Mouse (Mus musculus) midbrain, embryonic 12.5 days (tissue): Measurements from ENCODE around the gene Aanat. TPM values are rescaled to one million over a fixed set of nuclear protein-coding genes. Genes with fewer than 3 reads are reported as not detected.

Experiments used
- ATAC-seq: fragments of 200-750 bp; cut with Nextera tagmentation; 2 replicates; pipeline ENCODE4 v1.8.0; 2017; ENCODE audit warnings: low read depth, moderate TSS enrichment, moderate library complexity; ENCODE audit not compliant: low FRiP score
- H3K27ac ChIP-seq: fragments of 300-500 bp; sonication (generic); replicated peaks from 2 replicates; pipeline ENCODE4 v1.5.1; 2016; ENCODE audit warnings: mild to moderate bottlenecking
- H3K27me3 ChIP-seq: fragments of 300-500 bp; sonication (generic); 2 replicates; pipeline ENCODE4 v1.6.1; 2016; ENCODE audit warnings: mild to moderate bottlenecking
- H3K36me3 ChIP-seq: fragments of 300-500 bp; sonication (generic); 2 replicates; pipeline ENCODE4 v1.6.1; 2016
- H3K4me1 ChIP-seq: fragments of 300-500 bp; sonication (generic); 2 replicates; pipeline ENCODE4 v1.6.1; 2016
- H3K4me2 ChIP-seq: fragments of 300-500 bp; sonication (generic); replicated peaks from 2 replicates; pipeline ENCODE4 v1.6.1; 2016; ENCODE audit warnings: mild to moderate bottlenecking, moderate library complexity
- H3K4me3 ChIP-seq: fragments of 300-500 bp; sonication (generic); 2 replicates; pipeline ENCODE4 v1.5.1; 2016; ENCODE audit warnings: mild to moderate bottlenecking
- H3K9ac ChIP-seq: fragments of 300-500 bp; sonication (generic); replicated peaks from 2 replicates; pipeline ENCODE4 v1.6.1; 2016; ENCODE audit warnings: mild to moderate bottlenecking, moderate library complexity
- H3K9me3 ChIP-seq: fragments of 300-500 bp; sonication (generic); 2 replicates; pipeline ENCODE4 v1.6.1; 2016; ENCODE audit warnings: mild to moderate bottlenecking
- WGBS: fragments of 180-500 bp; shearing (Covaris S2); methylation state at CpG from one replicate; pipeline ENCODE4 v1.1.7; 2016; 5-methylcytosine and 5-hydroxymethylcytosine counted together
- polyA plus RNA-seq: library from polyadenylated mRNA; unstranded; fragments of >200 nt; fragmentation: Nextera tagmentation; extraction: Ambion mirVana; gene quantifications from 2 replicates; pipeline ENCODE4 v1.2.1, GENCODE M21; 2016

Aanat gene
- polyA plus RNA-seq, 1 experiment from 2014 or later = 0.18 TPM

GRCm38 (mm10) chr11:116554171-116554878 lies 31.9 kb upstream of the Aanat start:
- no peaks in the 10 kb centered on the region for H3K9me3 ChIP-seq
- H3K4me2 ChIP-seq = no peak overlapping the region
- H3K27ac ChIP-seq = no peak overlapping the region
- no peaks in the 10 kb centered on the region for H3K27me3 ChIP-seq
- ATAC-seq = no peak
- no peak overlapping the region for H3K9ac ChIP-seq
- peaks cover 29% of the 10 kb centered on the region for H3K4me1 ChIP-seq
- H3K36me3 ChIP-seq = no peaks in the 10 kb centered on the region; the same call in 1 of the 2 replicates
- 50% methylated on average over 12 of the region's 12 CpGs for WGBS
- no peak overlapping the region for H3K4me3 ChIP-seq

DNA sequence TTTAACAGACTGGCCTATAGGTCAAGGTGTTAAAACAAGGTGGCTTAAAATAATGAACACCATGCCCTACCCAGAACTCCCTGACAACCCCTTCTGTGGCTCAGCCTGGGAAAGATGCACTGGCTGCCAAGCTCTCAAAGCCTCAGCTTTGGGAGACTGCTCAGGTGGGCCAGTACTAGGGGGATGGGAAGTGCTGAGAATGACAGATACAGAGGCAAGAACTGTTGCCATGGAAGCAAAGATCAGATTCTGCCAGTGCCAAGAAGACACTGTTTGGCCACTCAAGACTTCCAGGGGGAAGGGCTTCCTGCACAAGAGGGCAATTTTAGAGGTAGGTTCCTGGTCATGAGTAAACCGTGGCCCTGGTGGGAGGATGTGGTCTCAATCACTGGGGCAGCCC lies 30.7 kb upstream of the Aanat start:
- 77% methylated on average over 1 of the region's 1 CpGs for WGBS
- Histone ChIP-seq H3K9ac (no peak overlapping the region), H3K27ac (no peak overlapping the region), H3K9me3 (no peaks in the 10 kb centered on the region), H3K36me3 (no peaks in the 10 kb centered on the region; the same call in 1 of the 2 replicates), H3K4me1 (peaks cover 29% of the 10 kb centered on the region), H3K4me3 (no peak overlapping the region), H3K27me3 (no peaks in the 10 kb centered on the region), H3K4me2 (no peak overlapping the region)
- no peak for ATAC-seq

DNA sequence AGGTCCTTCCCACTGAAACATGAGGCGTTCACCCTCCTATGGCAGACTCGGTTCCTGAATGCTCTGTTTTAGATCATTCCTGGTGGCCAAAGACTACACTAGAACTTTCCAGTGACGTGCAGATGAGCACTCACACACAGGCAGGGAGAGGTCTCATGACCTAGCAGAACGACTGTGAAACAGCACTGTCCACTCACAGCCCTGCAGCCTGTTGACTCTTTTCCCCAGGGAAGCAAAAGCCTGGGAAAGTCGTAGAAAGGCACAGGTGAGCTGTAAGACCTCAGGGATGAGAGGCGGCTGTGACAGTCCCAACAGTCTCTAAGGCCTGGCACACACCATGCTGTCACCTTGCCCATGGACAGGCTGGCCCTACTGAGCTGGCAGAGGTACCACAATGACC lies 29.9 kb upstream of the Aanat start:
- Histone ChIP-seq H3K27me3 (no peaks in the 10 kb centered on the region), H3K4me3 (no peak overlapping the region), H3K36me3 (no peaks in the 10 kb centered on the region; the same call in 1 of the 2 replicates), H3K4me1 (peaks cover 25% of the 10 kb centered on the region), H3K9ac (no peak overlapping the region), H3K27ac (no peak overlapping the region), H3K9me3 (no peaks in the 10 kb centered on the region), H3K4me2 (no peak overlapping the region)
- no peak for ATAC-seq
- 76% methylated on average over 6 of the region's 6 CpGs for WGBS

- Histone ChIP-seq H3K27ac (no peak overlapping the region), H3K4me2 (no peak overlapping the region), H3K9me3 (no peaks in the 10 kb centered on the region), H3K4me1 (no peaks in the 10 kb centered on the region), H3K36me3 (0 out of 2 replicates have a peak, but pooled peaks cover 6% of the 10 kb centered on the region), H3K9ac (no peak overlapping the region), H3K4me3 (no peak overlapping the region), H3K27me3 (no peaks in the 10 kb centered on the region)
- 83% methylated on average over 7 of the region's 7 CpGs for WGBS
- ATAC-seq = no peak
Observed at GRCm38 (mm10) chr11:116565283-116566041, 20.8 kb upstream of the Aanat start.

- H3K4me3 ChIP-seq = no peak overlapping the region
- 0 out of 2 replicates have a peak, but pooled peaks cover 6% of the 10 kb centered on the region for H3K36me3 ChIP-seq
- H3K4me2 ChIP-seq = no peak overlapping the region
- ATAC-seq = no peak
- WGBS = 88% methylated on average over 8 of the region's 8 CpGs
- H3K27me3 ChIP-seq = no peaks in the 10 kb centered on the region
- H3K27ac ChIP-seq = no peak overlapping the region
- no peak overlapping the region for H3K9ac ChIP-seq
- H3K9me3 ChIP-seq = no peaks in the 10 kb centered on the region
- peaks cover 8% of the 10 kb centered on the region; the same call in 1 of the 2 replicates for H3K4me1 ChIP-seq
Observed at GRCm38 (mm10) chr11:116567531-116567930, 18.7 kb upstream of the Aanat start.

DNA sequence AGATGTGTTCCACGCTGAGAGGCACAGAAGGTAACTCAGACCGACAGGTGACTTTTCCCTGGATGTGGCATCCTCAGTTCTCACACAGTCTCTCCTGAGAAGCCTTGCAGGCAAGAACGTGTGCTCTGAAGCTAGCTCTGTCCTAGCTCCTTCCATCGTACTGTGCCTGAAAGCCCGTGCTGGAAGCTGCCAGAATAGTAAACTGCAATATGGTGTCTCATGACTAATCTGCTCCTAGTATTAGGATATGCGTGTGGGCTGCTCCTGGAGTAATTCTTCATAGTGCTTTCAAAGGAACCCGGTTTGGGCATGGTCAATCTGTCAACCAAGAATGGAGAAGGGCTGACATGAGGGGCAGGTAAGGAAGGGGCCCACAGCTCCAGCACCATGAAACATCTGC lies 15.4 kb upstream of the Aanat start:
- H3K36me3 ChIP-seq = no peaks in the 10 kb centered on the region
- H3K9ac ChIP-seq = no peak overlapping the region
- whole genome bisulfite sequencing = 90% methylated on average over 7 of the region's 7 CpGs
- no peak for ATAC-seq
- peaks cover 40% of the 10 kb centered on the region for H3K4me1 ChIP-seq
- H3K27me3 ChIP-seq = no peaks in the 10 kb centered on the region
- no peak overlapping the region for H3K4me2 ChIP-seq
- no peak overlapping the region for H3K27ac ChIP-seq
- no peak overlapping the region for H3K4me3 ChIP-seq
- H3K9me3 ChIP-seq = no peaks in the 10 kb centered on the region

DNA sequence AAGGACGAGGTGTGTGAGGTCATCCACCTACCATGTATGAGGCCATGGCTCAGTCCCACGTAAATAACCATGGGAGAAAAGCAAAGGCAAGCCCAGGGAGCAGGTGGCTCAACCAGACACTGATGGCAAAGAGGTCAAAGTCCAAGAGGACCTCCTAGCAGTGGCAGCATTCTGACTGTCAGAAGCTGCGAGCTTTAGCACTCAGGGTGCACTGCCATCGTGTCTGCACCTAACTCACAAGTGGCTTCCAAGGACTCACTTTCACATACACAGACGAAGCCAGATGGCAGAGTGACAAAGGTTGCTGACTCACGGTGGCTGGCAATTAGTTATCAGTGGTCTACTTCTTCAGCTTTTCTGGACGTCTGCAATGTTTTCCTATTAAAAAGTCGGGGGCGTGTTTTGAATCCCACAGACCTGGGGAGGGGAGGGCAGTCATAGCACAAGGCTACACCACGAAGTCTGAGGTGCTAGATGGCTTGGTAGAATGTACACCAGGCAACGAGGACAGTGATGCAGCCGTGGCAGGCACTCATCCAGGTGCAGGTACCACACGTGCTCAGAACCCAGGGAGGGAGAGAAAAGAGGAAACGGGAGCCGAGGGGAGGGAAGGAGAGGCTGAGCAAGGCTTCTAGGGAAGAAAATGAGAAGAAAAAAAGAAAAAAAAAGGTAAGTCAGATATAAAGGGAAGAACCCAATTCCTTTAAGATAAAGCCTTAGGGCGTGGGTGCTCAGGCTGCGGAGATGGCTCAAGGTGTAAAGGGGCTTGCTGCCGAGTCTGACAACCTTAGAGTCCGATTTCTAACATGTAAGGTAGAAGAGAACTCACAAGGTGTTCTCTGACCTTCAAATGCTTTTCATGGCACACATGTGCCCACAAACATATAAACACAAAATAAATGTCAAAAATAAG lies 14.2 kb upstream of the Aanat start:
- Histone ChIP-seq H3K4me3 (no peak overlapping the region), H3K9ac (no peak overlapping the region), H3K27me3 (no peaks in the 10 kb centered on the region), H3K36me3 (no peaks in the 10 kb centered on the region), H3K27ac (no peak overlapping the region), H3K4me1 (peaks cover 50% of the 10 kb centered on the region), H3K9me3 (no peaks in the 10 kb centered on the region), H3K4me2 (no peak overlapping the region)
- 89% methylated on average over 19 of the region's 19 CpGs for WGBS
- ATAC-seq = no peak

- WGBS = 68% methylated on average over 12 of the region's 12 CpGs
- Histone ChIP-seq H3K9ac (no peak overlapping the region), H3K4me3 (no peak overlapping the region), H3K4me1 (peaks cover 53% of the 10 kb centered on the region), H3K27ac (0 out of 2 replicates have a peak overlapping the region, but pooled peaks have one; percentile 15), H3K36me3 (no peaks in the 10 kb centered on the region), H3K9me3 (no peaks in the 10 kb centered on the region), H3K4me2 (no peak overlapping the region), H3K27me3 (no peaks in the 10 kb centered on the region)
- ATAC-seq = no peak
Observed at GRCm38 (mm10) chr11:116572756-116573543, 13.3 kb upstream of the Aanat start.

DNA sequence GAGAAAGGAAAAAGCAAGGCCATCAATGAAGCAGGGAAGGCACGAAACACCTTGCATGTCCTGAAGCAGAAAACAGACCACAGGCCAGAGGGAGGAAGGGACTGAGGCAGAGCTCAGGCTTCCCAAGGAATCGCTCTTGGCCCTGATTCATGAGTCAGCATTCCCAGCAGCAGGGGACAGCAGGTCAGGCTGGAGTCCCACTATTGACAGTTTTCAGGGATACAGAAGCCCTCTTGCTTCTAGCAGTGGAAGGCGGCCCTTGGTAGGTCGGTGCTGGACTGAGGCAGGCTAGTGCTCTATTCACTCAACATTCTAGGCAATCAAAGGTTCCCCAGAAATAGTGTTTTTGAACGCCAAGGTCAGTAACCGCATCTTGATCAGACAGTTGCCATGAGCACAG lies 11.7 kb upstream of the Aanat start:
- WGBS = 67% methylated on average over 6 of the region's 6 CpGs
- Histone ChIP-seq H3K9ac (0 out of 2 replicates have a peak overlapping the region, but pooled peaks have one; percentile 15), H3K4me2 (no peak overlapping the region), H3K27ac (0 out of 2 replicates have a peak overlapping the region, but pooled peaks have one; percentile 15), H3K4me1 (peaks cover 62% of the 10 kb centered on the region), H3K27me3 (no peaks in the 10 kb centered on the region), H3K36me3 (no peaks in the 10 kb centered on the region), H3K4me3 (no peak overlapping the region), H3K9me3 (no peaks in the 10 kb centered on the region)
- ATAC-seq = no peak

- H3K9me3 ChIP-seq = no peaks in the 10 kb centered on the region
Observed at GRCm38 (mm10) chr11:116574982-116575381, 11.2 kb upstream of the Aanat start.

DNA sequence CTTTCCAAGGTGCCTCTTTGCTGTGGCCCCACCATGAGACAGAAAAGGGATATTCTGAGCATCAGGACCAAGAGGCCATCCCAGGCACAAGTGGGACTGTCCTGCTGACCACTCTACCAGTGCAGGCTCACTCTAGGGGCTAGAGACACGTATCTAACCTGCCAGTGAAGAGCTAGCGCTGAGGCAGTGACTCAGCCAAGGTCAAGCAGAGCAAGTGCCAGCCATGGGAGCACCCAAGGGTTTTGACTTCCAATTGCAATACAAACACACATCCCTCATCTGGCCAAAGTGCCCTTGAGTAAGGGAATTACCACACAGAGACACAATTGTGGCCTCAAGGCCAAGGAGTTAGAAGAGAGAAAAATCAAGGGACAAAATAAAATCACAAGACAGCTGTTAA lies 10.8 kb upstream of the Aanat start:
- WGBS = 73% methylated on average over 2 of the region's 2 CpGs
- Histone ChIP-seq H3K9ac (no peak overlapping the region), H3K36me3 (no peaks in the 10 kb centered on the region), H3K4me1 (peaks cover 71% of the 10 kb centered on the region), H3K4me2 (no peak overlapping the region), H3K9me3 (no peaks in the 10 kb centered on the region), H3K27ac (no peak overlapping the region; the same call in 1 of the 2 replicates), H3K27me3 (no peaks in the 10 kb centered on the region), H3K4me3 (no peak overlapping the region)
- no peak for ATAC-seq

More at GRCm38 (mm10) chr11:116574982-116575381, 11.2 kb upstream of the Aanat start:
- no peak overlapping the region for H3K9ac ChIP-seq
- no peak overlapping the region for H3K4me3 ChIP-seq
- peaks cover 67% of the 10 kb centered on the region for H3K4me1 ChIP-seq
- 72% methylated on average over 6 of the region's 6 CpGs for WGBS
- H3K36me3 ChIP-seq = no peaks in the 10 kb centered on the region
- no peak overlapping the region; the same call in 1 of the 2 replicates for H3K27ac ChIP-seq
- ATAC-seq = no peak
- no peak overlapping the region for H3K4me2 ChIP-seq
- H3K27me3 ChIP-seq = no peaks in the 10 kb centered on the region
